Mouse (Mus musculus) embryonic facial prominence, embryonic 11.5 days (tissue): ENCODE data around the gene Unc119b. TPM values are rescaled to one million over a fixed set of nuclear protein-coding genes. Genes with fewer than 3 reads are reported as not detected.

Experiments used
- ATAC-seq: fragments of 200-750 bp; cut with Nextera tagmentation; replicated peaks from 2 replicates; pipeline ENCODE4 v1.8.0; 2017; ENCODE audit warnings: low read depth; ENCODE audit not compliant: insufficient number of reproducible peaks, low FRiP score, low TSS enrichment
- DNase-seq: peaks from one replicate; pipeline ENCODE4 v3.0.0-alpha.2; 2015; ENCODE audit warnings: low spot score
- H3K27ac ChIP-seq: fragments of 300-500 bp; sonication (generic); replicated peaks from 2 replicates; pipeline ENCODE4 v1.5.1; 2014; ENCODE audit warnings: mild to moderate bottlenecking, low read depth, low read length, control low read depth
- H3K27me3 ChIP-seq: fragments of 300-500 bp; sonication (generic); 2 replicates; pipeline ENCODE4 v1.6.1; 2014; ENCODE audit warnings: mild to moderate bottlenecking, low read length, moderate library complexity, mixed read lengths; ENCODE audit not compliant: control insufficient read depth, insufficient read depth
- H3K36me3 ChIP-seq: fragments of 300-500 bp; sonication (generic); replicated peaks from 2 replicates; pipeline ENCODE4 v1.6.1; 2014; ENCODE audit warnings: low read depth, mild to moderate bottlenecking, low read length, moderate library complexity, mixed read lengths; ENCODE audit not compliant: control insufficient read depth, insufficient read depth
- H3K4me1 ChIP-seq: fragments of 300-500 bp; sonication (generic); 2 replicates; pipeline ENCODE4 v1.6.1; 2014; ENCODE audit warnings: low read length, mixed read lengths; ENCODE audit not compliant: control insufficient read depth, insufficient read depth
- H3K4me2 ChIP-seq: fragments of 300-500 bp; sonication (generic); 2 replicates; pipeline ENCODE4 v1.6.1; 2014; ENCODE audit warnings: low read depth, mild to moderate bottlenecking, control low read depth, low read length, moderate library complexity
- H3K4me3 ChIP-seq: fragments of 300-500 bp; sonication (generic); 2 replicates; pipeline ENCODE4 v1.5.1; 2014; ENCODE audit warnings: low read depth, low read length, control low read depth
- H3K9ac ChIP-seq: fragments of 300-500 bp; sonication (generic); replicated peaks from 2 replicates; pipeline ENCODE4 v1.6.1; 2014; ENCODE audit warnings: mild to moderate bottlenecking, control low read depth, low read length
- H3K9me3 ChIP-seq: fragments of 300-500 bp; sonication (generic); replicated peaks from 2 replicates; pipeline ENCODE4 v1.6.1; 2016; ENCODE audit warnings: mild to moderate bottlenecking, low read length, inconsistent platforms, mixed read lengths; ENCODE audit not compliant: control insufficient read depth
- WGBS: fragments of 180-500 bp; shearing (Covaris S2); extraction: QIAGEN DNeasy Blood & Tissue Kit; methylation state at CpG from one replicate; pipeline ENCODE4 v1.1.7; 2014; 5-methylcytosine and 5-hydroxymethylcytosine counted together
- polyA plus RNA-seq: library from polyadenylated mRNA; unstranded; fragments of >200 nt; fragmentation: Nextera tagmentation; extraction: Ambion mirVana; gene quantifications from 2 replicates; pipeline ENCODE4 v1.2.1, GENCODE M21; 2014

Gene Unc119b
- polyA plus RNA-seq, 1 experiment from 2014 or later = 49.6 TPM

GRCm38 (mm10) chr5:115146747-115147130 is 12.0 kb upstream of the Unc119b start:
- no peak overlapping the region for H3K4me3 ChIP-seq
- no peak overlapping the region for H3K27ac ChIP-seq
- no peaks in the 10 kb centered on the region for H3K27me3 ChIP-seq
- no peak overlapping the region for H3K4me2 ChIP-seq
- DNase-seq = no peak
- no peaks in the 10 kb centered on the region for H3K4me1 ChIP-seq
- H3K9me3 ChIP-seq = no peaks in the 10 kb centered on the region
- H3K9ac ChIP-seq = no peak overlapping the region
- no peak for ATAC-seq
- H3K36me3 ChIP-seq = peaks cover 14% of the 10 kb centered on the region

- Histone ChIP-seq H3K36me3 (peaks cover 14% of the 10 kb centered on the region), H3K4me2 (no peak overlapping the region), H3K9me3 (no peaks in the 10 kb centered on the region), H3K9ac (no peak overlapping the region), H3K4me1 (no peaks in the 10 kb centered on the region), H3K27me3 (no peaks in the 10 kb centered on the region), H3K4me3 (no peak overlapping the region), H3K27ac (no peak overlapping the region)
- ATAC-seq (no peak), DNase-seq (no peak)
- 82% methylated on average over 6 of the region's 6 CpGs for WGBS
These were observed 11.4 kb upstream of the Unc119b start for GRCm38 (mm10) chr5:115145976-115146746.

GRCm38 (mm10) chr5:115145253-115145968 is 10.6 kb upstream of the Unc119b start:
- Histone ChIP-seq H3K27ac (no peak overlapping the region), H3K36me3 (peaks cover 13% of the 10 kb centered on the region), H3K4me3 (no peak overlapping the region), H3K27me3 (no peaks in the 10 kb centered on the region), H3K9me3 (no peaks in the 10 kb centered on the region), H3K4me1 (no peaks in the 10 kb centered on the region), H3K9ac (no peak overlapping the region), H3K4me2 (no peak overlapping the region)
- WGBS = 85% methylated on average over 11 of the region's 11 CpGs
- DNase-seq = no peak
- ATAC-seq = no peak

GRCm38 (mm10) chr5:115144471-115144870 is 9.7 kb upstream of the Unc119b start:
- no peak overlapping the region for H3K27ac ChIP-seq
- H3K9ac ChIP-seq = no peak overlapping the region
- ATAC-seq = no peak
- H3K27me3 ChIP-seq = no peaks in the 10 kb centered on the region
- no peak overlapping the region for H3K4me3 ChIP-seq
- no peaks in the 10 kb centered on the region for H3K4me1 ChIP-seq
- no peak overlapping the region for H3K4me2 ChIP-seq
- no peaks in the 10 kb centered on the region for H3K9me3 ChIP-seq
- peaks cover 3% of the 10 kb centered on the region for H3K36me3 ChIP-seq
- DNase-seq = no peak
- WGBS = 58% methylated on average over 6 of the region's 6 CpGs

- ATAC-seq (no peak), DNase-seq (no peak)
- Histone ChIP-seq H3K36me3 (no peaks in the 10 kb centered on the region), H3K4me2 (no peak overlapping the region), H3K27me3 (no peaks in the 10 kb centered on the region), H3K27ac (no peak overlapping the region), H3K9ac (no peak overlapping the region), H3K4me3 (no peak overlapping the region), H3K4me1 (no peaks in the 10 kb centered on the region), H3K9me3 (no peaks in the 10 kb centered on the region)
- 80% methylated on average over 10 of the region's 10 CpGs for WGBS
These were observed 8.8 kb upstream of the Unc119b start for GRCm38 (mm10) chr5:115143552-115143951.

GRCm38 (mm10) chr5:115142166-115142697 is 7.5 kb upstream of the Unc119b start:
- no peak overlapping the region for H3K27ac ChIP-seq
- H3K9ac ChIP-seq = no peak overlapping the region
- H3K27me3 ChIP-seq = no peaks in the 10 kb centered on the region
- DNase-seq (no peak), ATAC-seq (no peak)
- H3K4me1 ChIP-seq = no peaks in the 10 kb centered on the region
- H3K9me3 ChIP-seq = no peaks in the 10 kb centered on the region
- no peak overlapping the region for H3K4me3 ChIP-seq
- no peak overlapping the region for H3K4me2 ChIP-seq
- WGBS = 87% methylated on average over 9 of the region's 9 CpGs
- H3K36me3 ChIP-seq = no peaks in the 10 kb centered on the region

- Histone ChIP-seq H3K36me3 (no peaks in the 10 kb centered on the region), H3K9me3 (no peaks in the 10 kb centered on the region), H3K4me3 (no peak overlapping the region), H3K27ac (no peak overlapping the region), H3K4me1 (no peaks in the 10 kb centered on the region), H3K27me3 (no peaks in the 10 kb centered on the region), H3K9ac (no peak overlapping the region), H3K4me2 (no peak overlapping the region)
- WGBS = 71% methylated on average over 3 of the region's 3 CpGs
- DNase-seq (no peak), ATAC-seq (no peak)
These were observed 6.0 kb upstream of the Unc119b start for GRCm38 (mm10) chr5:115140726-115141125.

GRCm38 (mm10) chr5:115139124-115139523 is 4.3 kb upstream of the Unc119b start:
- DNase-seq = no peak
- no peak for ATAC-seq
- no peaks in the 10 kb centered on the region for H3K27me3 ChIP-seq
- H3K4me3 ChIP-seq = no peak overlapping the region
- no peak overlapping the region for H3K4me2 ChIP-seq
- WGBS = 55% methylated on average over 4 of the region's 4 CpGs
- H3K36me3 ChIP-seq = no peaks in the 10 kb centered on the region
- H3K4me1 ChIP-seq = no peaks in the 10 kb centered on the region
- H3K27ac ChIP-seq = no peak overlapping the region
- no peak overlapping the region for H3K9ac ChIP-seq
- no peaks in the 10 kb centered on the region for H3K9me3 ChIP-seq
